Mouse (Mus musculus): ENCODE data around the gene Idnk.

GRCm38 (mm10) chr13:58147760-58148159, 9.7 kb upstream of the Idnk start:
- TF ChIP-seq CTCF (IDR thresholded peaks at IDR 0.05; ENCODE audit: control insufficient read depth, insufficient read depth, insufficient read length) = no peak
- no peak for TF ChIP-seq FOSL1 (IDR thresholded peaks at IDR 0.05; ENCODE audit: insufficient read depth, low read length, poor library complexity, severe bottlenecking)
- TF ChIP-seq MYOD1 (IDR thresholded peaks at IDR 0.05; ENCODE audit: control insufficient read depth, insufficient read length, low read depth) = no peak
- TF ChIP-seq USF1 (IDR thresholded peaks at IDR 0.05; ENCODE audit: low read depth) = no peak

Data from C2C12 (cell line).